Mouse (Mus musculus): ENCODE data around the gene Klf13.

The Klf13 gene

DNA sequence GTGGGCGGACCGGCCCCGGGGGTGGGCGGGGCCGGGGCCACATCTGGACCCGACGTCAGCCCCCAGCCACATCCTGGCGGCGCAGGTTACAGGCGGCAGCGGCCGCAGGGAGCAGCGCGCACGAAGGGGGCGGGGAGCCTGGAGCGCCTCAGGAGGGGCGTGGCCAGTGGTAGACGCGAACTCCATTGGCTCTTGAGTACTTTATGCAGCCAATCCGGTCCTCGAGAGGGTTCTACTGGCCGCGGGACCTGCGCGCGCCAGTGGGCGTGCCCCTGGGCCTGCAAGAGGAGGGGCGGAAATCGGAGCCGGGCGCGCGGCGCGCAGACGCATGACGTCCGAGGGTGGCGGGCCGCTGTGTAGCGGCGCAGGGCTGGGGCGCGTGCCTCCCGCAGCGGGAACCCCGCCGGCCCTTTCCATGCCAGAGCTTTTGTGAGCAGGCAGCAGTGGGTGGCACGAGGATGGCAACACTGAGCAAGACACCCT, at the start of gene Klf13:
TSS of gene Klf13 (minus strand) at position 2 of the 483 bp plus-strand sequence.
- peak; percentile 99 for DNase-seq (ENCODE audit: low read depth, low spot score)

DNA sequence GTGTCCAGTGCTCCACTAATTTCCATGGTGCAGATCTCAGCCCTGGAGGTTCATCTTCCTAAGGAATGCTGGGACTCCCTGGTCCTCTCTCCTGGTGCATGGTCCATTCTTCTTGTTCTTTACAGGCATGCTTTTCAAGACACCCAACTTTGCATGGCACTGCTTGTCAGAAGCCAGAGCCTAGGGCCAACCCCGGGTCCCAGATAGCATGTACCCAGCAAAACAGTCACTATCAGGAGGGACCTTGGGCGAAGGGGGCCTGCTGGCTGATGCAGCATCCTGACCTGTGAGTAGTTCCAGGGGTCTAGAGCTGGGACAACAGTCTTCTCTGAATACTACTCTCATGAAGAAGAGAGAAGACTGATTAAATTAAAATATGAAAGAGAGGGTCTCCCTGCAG, 49.7 kb upstream of the Klf13 start:
- DNase-seq (ENCODE audit: low read depth, low spot score), result no peak

- no peak for DNase-seq (ENCODE audit: low read depth, low spot score)
Observed at GRCm38 (mm10) chr7:63986407-63987182, 47.9 kb upstream of the Klf13 start.

DNA sequence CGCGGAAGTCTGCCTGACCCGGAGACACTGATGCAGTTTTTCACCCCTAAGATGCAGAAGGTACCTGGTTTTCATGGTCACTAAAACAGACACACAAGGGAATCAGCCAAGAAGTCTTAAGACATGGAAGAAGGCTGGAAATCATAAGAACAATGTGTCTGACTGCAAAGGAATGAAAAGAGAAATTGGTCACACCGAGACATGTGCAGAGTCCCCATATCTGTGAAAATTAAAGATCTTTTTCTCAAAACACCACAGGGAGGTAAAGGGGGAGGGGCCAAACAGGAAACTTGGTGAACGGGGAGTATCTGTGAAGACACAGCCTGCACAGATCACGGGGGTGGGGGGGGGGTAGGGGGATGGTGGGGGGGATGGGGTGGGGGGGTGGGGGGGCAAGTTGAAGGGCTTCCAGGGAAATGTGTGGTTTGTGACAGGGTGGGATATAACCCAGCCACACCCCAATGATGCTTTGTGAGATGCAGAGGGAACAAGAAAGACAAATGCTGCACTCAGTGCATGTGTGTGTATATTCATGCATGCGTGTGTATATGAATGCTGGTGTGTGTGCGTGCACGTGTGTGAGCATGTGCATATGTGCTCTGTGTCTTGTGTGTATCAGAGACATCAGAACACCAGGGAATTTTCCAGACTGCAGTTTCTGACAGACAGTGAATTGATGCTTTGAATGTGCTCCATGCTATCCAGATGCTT, 47.1 kb upstream of the Klf13 start:
- DNase-seq (ENCODE audit: low read depth, low spot score), result no peak

DNA sequence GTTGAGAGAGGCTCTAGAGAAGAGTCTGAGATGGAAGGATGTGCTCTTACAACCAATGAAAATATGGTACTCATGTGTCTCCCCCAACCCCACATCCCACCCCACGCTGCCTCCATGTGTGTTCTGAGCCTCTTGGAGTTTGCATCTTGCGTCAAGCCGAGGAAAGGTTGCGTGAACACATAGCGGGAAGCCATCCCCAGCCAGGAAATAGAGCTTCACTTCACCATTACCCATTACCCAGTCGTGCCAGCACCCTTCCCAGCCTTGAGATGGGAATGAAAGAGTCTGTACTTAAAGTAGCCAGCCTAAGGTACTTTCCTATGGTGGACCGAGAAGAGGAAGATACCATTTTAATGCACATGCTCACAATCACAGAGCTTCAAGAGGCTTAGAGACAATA, 46.6 kb upstream of the Klf13 start:
- no peak for DNase-seq (ENCODE audit: low read depth, low spot score)

- DNase-seq (ENCODE audit: low read depth, low spot score), result no peak
Observed at GRCm38 (mm10) chr7:63984329-63984728, 45.6 kb upstream of the Klf13 start.

GRCm38 (mm10) chr7:63977631-63978030, 38.9 kb upstream of the Klf13 start:
- no peak for DNase-seq (ENCODE audit: low read depth, low spot score)

- no peak for DNase-seq (ENCODE audit: low read depth, low spot score)
Observed at GRCm38 (mm10) chr7:63970986-63971385, 32.3 kb upstream of the Klf13 start.

GRCm38 (mm10) chr7:63969941-63970340, 31.2 kb upstream of the Klf13 start:
- DNase-seq (ENCODE audit: low read depth, low spot score), result no peak

DNA sequence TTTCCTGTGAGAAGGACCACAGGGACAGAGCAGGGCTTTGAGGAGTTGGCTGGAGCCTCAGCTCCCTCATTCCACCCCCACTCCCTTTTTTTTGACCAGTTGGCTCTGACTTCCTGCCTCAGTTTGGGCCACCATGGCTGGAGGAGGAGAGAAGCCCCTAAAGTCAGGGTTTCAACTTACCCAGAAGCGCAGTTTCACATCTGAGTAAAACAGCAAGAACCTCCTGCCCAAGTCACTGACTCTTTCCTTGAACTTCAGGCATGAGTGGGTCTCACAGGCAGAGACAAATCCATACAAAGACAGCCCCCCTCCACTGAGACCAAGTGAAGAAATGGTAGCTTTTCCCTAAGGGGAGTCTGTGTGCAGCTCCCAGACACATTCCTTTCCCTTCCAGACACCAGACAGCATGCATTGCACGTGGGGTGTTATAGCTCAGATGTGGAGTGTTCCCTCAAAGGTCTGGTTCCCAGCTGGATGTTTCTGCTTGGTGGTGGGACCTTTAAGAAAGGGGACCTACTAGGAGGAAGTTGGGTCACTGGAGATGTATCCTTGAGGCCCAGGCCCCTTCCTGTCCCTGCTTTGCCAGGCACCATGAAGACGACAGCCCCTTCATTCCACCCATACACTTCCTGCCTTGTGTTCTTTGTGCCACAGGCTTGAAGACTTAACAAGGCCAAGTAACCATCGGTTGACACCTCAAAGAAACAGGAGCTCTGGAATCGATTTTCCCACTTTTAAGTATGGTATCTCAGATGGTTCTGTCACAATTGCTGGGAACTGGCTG, 27.1 kb upstream of the Klf13 start:
- DNase-seq (ENCODE audit: low read depth, low spot score), result no peak

DNA sequence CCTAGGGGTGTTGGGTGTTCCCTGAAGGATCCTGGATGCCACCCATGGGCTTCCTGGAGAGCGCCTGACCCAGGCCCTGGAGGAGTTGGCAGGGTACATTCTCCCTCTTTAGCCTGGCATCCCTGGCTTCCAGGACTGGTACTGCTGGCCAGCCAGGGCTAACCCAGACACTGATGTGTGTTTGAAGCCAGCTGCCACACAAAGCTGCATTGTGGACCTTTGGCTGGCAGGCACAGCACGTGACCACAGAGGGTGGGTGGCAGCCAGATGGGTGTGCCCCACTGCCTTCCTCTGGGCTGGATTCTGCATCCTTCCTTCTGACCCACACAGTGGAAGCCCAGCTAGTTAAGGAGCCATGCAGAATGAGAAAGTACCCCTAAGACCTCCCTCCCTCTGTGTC, 26.4 kb upstream of the Klf13 start:
- DNase-seq (ENCODE audit: low read depth, low spot score), result no peak

- no peak for DNase-seq (ENCODE audit: low read depth, low spot score)
Observed at GRCm38 (mm10) chr7:63964121-63964520, 25.4 kb upstream of the Klf13 start.

GRCm38 (mm10) chr7:63963632-63964031, 24.9 kb upstream of the Klf13 start:
- DNase-seq (ENCODE audit: low read depth, low spot score), result no peak

DNA sequence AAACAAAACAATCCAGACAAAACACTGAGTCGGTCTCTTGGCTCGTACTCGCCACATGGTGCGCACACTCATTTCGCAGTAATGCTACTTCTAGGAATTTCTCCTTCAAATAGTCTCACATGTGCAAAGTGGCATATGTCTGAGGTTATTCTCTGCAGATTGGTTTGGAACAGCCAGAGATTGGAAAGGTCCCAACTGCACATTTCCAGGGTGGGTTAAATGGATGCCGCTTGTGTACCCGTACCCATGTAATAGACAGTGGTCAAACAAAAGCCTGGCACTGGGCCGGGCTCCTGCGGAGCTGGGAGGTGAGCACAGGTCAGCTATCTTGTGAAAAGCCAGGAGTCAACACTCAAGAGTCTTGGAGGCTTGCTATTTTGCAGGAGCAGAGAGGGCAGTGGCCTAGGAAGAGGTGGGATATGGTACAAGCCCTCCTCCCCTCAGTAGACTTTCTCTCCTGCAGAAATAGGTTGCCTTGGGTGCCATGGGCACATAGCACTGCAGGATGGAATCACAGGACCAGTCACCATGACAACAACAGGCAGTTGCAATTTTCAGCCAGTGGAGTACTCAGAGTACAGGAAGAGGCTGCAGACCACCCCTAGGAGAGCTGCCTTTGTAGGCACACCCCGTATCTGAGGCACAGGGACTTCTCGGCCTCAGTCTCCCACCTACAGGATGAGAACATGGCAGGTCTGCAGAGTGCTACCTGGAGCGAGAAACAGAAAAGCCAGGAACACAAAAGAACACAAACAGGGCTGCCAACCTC, 19.3 kb upstream of the Klf13 start:
- DNase-seq (ENCODE audit: low read depth, low spot score), result no peak

DNA sequence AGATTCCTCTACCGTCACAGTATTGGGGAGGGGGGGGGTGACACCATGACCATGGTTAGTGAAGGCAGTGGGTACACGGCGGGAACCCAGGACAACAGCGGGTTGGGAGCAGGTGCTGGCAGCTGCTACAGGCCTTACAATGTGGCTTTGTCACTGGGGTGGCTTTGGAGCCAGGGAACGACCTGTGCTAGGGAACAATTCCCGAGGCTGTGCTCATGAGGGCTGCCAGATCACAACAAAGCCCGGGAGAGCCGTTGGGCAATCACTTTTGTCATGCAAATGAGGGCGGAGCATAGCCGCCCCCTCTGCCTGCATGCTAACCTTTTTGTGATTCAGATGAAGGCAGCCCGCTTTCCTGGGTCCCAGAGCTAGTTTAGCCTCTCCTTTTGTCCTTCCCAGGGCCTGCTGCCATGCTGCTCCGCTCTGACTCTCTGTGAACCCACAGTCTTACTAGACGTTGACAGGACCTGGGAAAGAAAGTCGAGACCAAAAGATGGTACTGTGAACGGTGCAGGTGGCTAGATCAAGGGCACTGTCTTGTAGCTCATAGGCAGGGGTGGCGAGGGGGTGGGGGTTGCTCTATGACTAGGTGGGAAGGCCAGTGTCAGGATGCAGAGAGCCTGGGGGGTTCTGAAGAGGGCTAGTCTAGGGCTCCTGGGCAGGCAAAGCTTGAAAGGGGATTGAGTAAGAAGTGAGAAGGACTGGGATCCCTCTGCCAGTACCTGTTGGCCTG, 18.4 kb upstream of the Klf13 start:
- peak; percentile 95 for DNase-seq (ENCODE audit: low read depth, low spot score)

DNA sequence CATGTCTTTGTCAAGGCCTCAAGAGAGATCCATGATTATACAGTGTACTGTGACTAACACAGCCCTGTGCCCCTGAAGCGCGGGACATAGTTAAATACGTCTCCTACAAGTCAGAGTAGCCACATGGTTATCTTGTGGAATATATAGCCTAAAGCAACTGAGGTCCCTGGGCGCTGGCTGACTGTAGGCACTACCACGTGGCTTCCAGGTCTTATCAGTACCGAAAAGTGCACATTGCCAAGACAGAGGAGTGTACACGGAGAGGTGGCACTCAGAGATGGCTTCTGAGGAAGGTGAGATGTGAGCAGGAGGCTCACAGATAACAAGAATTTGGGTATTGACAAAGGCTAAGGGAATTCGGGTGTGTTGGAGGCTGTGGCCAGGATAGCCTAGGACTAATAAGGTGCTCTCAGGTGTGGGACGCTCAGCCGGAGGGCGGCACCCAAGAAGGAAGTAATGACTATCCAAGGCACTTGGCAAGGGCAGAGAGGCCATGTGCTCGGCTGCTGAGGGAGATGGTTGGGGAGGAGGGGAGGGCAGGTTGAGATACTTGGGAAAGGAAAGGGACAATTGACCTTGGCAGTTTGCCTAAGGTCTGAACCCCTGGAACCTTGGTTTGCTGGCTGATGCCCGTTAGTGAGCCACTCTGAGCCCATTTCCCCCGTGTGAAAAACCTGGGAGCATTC, 17.6 kb upstream of the Klf13 start:
- DNase-seq (ENCODE audit: low read depth, low spot score), result no peak

DNA sequence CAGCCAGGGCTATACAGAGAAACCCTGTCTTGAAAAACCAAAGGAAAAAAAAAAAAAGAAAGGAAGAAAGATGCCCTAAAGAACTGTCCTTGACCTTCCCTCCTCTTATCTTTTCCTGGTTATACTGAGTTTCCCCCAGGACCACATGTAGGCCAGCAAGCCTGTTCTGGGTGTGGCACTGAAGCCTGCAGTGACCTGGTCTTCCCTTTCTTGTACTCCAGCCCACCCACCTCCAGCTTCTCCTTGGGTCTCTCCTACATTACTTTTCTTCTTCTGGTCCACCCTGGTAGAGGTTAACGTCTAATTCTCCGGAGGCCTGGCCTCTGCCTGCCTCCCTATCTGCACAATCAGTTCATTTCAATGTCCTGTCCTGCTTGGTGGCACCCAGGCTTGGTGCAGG, 16.7 kb upstream of the Klf13 start:
- DNase-seq (ENCODE audit: low read depth, low spot score), result no peak

DNA sequence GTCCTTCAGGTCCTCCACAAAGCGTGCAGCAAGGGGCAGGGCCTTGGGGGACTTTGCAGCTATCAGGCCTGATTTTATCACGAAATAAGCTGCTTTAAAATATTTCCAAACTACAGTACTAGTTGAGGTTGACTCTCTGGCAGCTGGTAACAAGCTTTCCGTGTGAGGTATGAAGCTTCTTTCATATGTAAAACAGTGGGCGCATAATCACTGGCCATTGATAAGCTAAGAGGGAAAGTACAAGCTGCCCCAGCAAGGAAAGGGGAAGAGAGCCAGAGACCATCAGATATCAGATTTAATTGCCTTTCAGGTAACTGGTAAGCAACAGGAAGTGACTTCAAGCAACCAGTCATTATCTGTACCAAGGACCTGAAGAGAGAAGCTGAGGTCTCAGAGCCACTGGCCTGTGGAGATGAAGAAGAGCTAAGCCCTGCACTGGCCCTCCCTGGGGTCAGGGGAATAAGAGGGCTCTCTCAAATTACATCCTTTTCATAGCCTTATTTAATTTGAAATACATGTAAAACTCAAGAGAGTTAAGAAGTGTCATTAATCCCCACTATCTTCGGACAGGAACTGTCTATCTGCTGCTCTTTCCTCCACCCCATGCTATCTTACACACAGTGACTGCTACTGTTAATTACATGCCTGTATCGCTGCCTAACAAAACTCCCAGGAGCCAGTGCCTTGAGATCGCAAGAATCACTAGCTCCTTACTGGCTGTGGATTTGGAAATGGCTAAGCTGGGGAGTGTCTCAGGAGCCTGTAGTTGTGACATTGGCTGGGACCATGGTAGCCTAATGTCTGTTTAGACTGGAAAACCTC, 13.6 kb upstream of the Klf13 start:
- no peak for DNase-seq (ENCODE audit: low read depth, low spot score)

GRCm38 (mm10) chr7:63950931-63951607, 12.4 kb upstream of the Klf13 start:
- DNase-seq (ENCODE audit: low read depth, low spot score), result no peak
